Mouse (Mus musculus) forebrain, embryonic 11.5 days (tissue): ENCODE results near the gene Nlrc3. TPM values are rescaled to one million over a fixed set of nuclear protein-coding genes. Genes with fewer than 3 reads are reported as not detected.

Experiments
- ATAC-seq: fragments of 200-750 bp; cut with Nextera tagmentation; replicated peaks from 2 replicates; pipeline ENCODE4 v1.8.0; 2017; ENCODE audit warnings: moderate TSS enrichment; ENCODE audit not compliant: low FRiP score
- DNase-seq: peaks from one replicate; pipeline ENCODE4 v3.0.0-alpha.2; 2017; ENCODE audit warnings: low spot score
- H3K27ac ChIP-seq: fragments of 300-500 bp; sonication (generic); 2 replicates; pipeline ENCODE4 v1.5.1; 2014; ENCODE audit warnings: low read depth, low read length
- H3K27me3 ChIP-seq: fragments of 300-500 bp; sonication (generic); 2 replicates; pipeline ENCODE4 v1.6.1; 2014; ENCODE audit warnings: mild to moderate bottlenecking, low read length, mixed read lengths; ENCODE audit not compliant: control insufficient read depth, insufficient read depth
- H3K36me3 ChIP-seq: fragments of 300-500 bp; sonication (generic); 2 replicates; pipeline ENCODE4 v1.6.1; 2014; ENCODE audit warnings: mild to moderate bottlenecking, low read length, moderate library complexity, mixed read lengths; ENCODE audit not compliant: control insufficient read depth, insufficient read depth
- H3K4me1 ChIP-seq: fragments of 300-500 bp; sonication (generic); replicated peaks from 2 replicates; pipeline ENCODE4 v1.6.1; 2014; ENCODE audit warnings: low read length, mixed read lengths; ENCODE audit not compliant: control insufficient read depth, insufficient read depth
- H3K4me2 ChIP-seq: fragments of 300-500 bp; sonication (generic); 2 replicates; pipeline ENCODE4 v1.6.1; 2014; ENCODE audit warnings: low read depth, mild to moderate bottlenecking, low read length, moderate library complexity, mixed read lengths; ENCODE audit not compliant: severe bottlenecking
- H3K4me3 ChIP-seq: fragments of 300-500 bp; sonication (generic); 2 replicates; pipeline ENCODE4 v1.5.1; 2014; ENCODE audit warnings: low read depth, low read length
- H3K9ac ChIP-seq: fragments of 300-500 bp; sonication (generic); 2 replicates; pipeline ENCODE4 v1.6.1; 2014; ENCODE audit warnings: low read length
- H3K9me3 ChIP-seq: fragments of 300-500 bp; sonication (generic); 2 replicates; pipeline ENCODE4 v1.6.1; 2016; ENCODE audit warnings: low read length, mixed read lengths; ENCODE audit not compliant: control insufficient read depth
- WGBS: fragments of 180-500 bp; shearing (Covaris S2); extraction: QIAGEN DNeasy Blood & Tissue Kit; methylation state at CpG from one replicate; pipeline ENCODE4 v1.1.7; 2014; 5-methylcytosine and 5-hydroxymethylcytosine counted together
- polyA plus RNA-seq: library from polyadenylated mRNA; unstranded; fragments of >200 nt; fragmentation: Nextera tagmentation; extraction: Ambion mirVana; gene quantifications from 2 replicates; pipeline ENCODE4 v1.2.1, GENCODE M21; 2014

The Nlrc3 gene
- polyA plus RNA-seq, 1 experiment from 2014 or later: 0.99 TPM

- Histone ChIP-seq H3K4me1 (no peaks in the 10 kb centered on the region), H3K27ac (no peak overlapping the region), H3K9ac (no peak overlapping the region), H3K9me3 (no peaks in the 10 kb centered on the region), H3K4me2 (no peak overlapping the region), H3K4me3 (no peak overlapping the region), H3K27me3 (no peaks in the 10 kb centered on the region), H3K36me3 (no peaks in the 10 kb centered on the region)
- ATAC-seq (no peak), DNase-seq (no peak)
- 81% methylated on average over 6 of the region's 6 CpGs for WGBS
Measured at GRCm38 (mm10) chr16:3956369-3956768, 20.1 kb downstream of the Nlrc3 start.

- Histone ChIP-seq H3K36me3 (no peaks in the 10 kb centered on the region), H3K27ac (no peak overlapping the region), H3K4me3 (no peak overlapping the region), H3K9ac (no peak overlapping the region), H3K9me3 (no peaks in the 10 kb centered on the region), H3K4me2 (no peak overlapping the region), H3K4me1 (no peaks in the 10 kb centered on the region), H3K27me3 (no peaks in the 10 kb centered on the region)
- DNase-seq (no peak), ATAC-seq (no peak)
- 89% methylated on average over 1 of the region's 1 CpGs for WGBS
Measured at GRCm38 (mm10) chr16:3951141-3951540, 25.3 kb downstream of the Nlrc3 start.

GRCm38 (mm10) chr16:3934701-3935100 is 41.7 kb downstream of the Nlrc3 start:
- H3K36me3 ChIP-seq: peaks cover 2% of the 10 kb centered on the region; the same call in 1 of the 2 replicates
- H3K27ac ChIP-seq: no peak overlapping the region
- DNase-seq (no peak), ATAC-seq (no peak)
- WGBS: 87% methylated on average over 4 of the region's 4 CpGs
- H3K4me1 ChIP-seq: no peaks in the 10 kb centered on the region
- H3K9me3 ChIP-seq: no peaks in the 10 kb centered on the region
- H3K4me2 ChIP-seq: no peak overlapping the region
- H3K4me3 ChIP-seq: no peak overlapping the region
- H3K9ac ChIP-seq: no peak overlapping the region
- H3K27me3 ChIP-seq: no peaks in the 10 kb centered on the region

GRCm38 (mm10) chr16:3934091-3934490 is 42.3 kb downstream of the Nlrc3 start:
- 82% methylated on average over 1 of the region's 1 CpGs for WGBS
- Histone ChIP-seq H3K9ac (no peak overlapping the region), H3K4me3 (no peak overlapping the region)

GRCm38 (mm10) chr16:3933536-3933935 is 42.9 kb downstream of the Nlrc3 start:
- Histone ChIP-seq H3K4me1 (no peaks in the 10 kb centered on the region), H3K4me3 (no peak overlapping the region), H3K27ac (no peak overlapping the region), H3K4me2 (no peak overlapping the region), H3K36me3 (no peaks in the 10 kb centered on the region; the same call in 1 of the 2 replicates), H3K27me3 (no peaks in the 10 kb centered on the region), H3K9me3 (no peaks in the 10 kb centered on the region), H3K9ac (no peak overlapping the region)
- no peak for ATAC-seq
- 96% methylated on average over 6 of the region's 6 CpGs for WGBS
- peak; percentile 27 for DNase-seq

More at GRCm38 (mm10) chr16:3934091-3934490, 42.3 kb downstream of the Nlrc3 start:
- no peak overlapping the region for H3K27ac ChIP-seq
- H3K4me1 ChIP-seq: no peaks in the 10 kb centered on the region
- no peak for ATAC-seq
- H3K36me3 ChIP-seq: no peaks in the 10 kb centered on the region; the same call in 1 of the 2 replicates
- H3K4me2 ChIP-seq: no peak overlapping the region
- no peaks in the 10 kb centered on the region for H3K27me3 ChIP-seq
- no peak for DNase-seq
- no peaks in the 10 kb centered on the region for H3K9me3 ChIP-seq

GRCm38 (mm10) chr16:3929151-3929550 is 47.3 kb downstream of the Nlrc3 start:
- Histone ChIP-seq H3K9ac (no peak overlapping the region), H3K9me3 (no peaks in the 10 kb centered on the region), H3K4me2 (no peak overlapping the region), H3K36me3 (no peaks in the 10 kb centered on the region; the same call in 1 of the 2 replicates), H3K27me3 (no peaks in the 10 kb centered on the region), H3K4me1 (no peaks in the 10 kb centered on the region), H3K27ac (no peak overlapping the region), H3K4me3 (no peak overlapping the region)
- ATAC-seq (no peak), DNase-seq (peak; percentile 45)
- WGBS: 84% methylated on average over 7 of the region's 7 CpGs

- ATAC-seq (no peak), DNase-seq (no peak)
- H3K4me3 ChIP-seq: no peak overlapping the region
- WGBS: 79% methylated on average over 1 of the region's 1 CpGs
- no peaks in the 10 kb centered on the region for H3K4me1 ChIP-seq
- no peaks in the 10 kb centered on the region for H3K9me3 ChIP-seq
- no peak overlapping the region for H3K9ac ChIP-seq
- H3K36me3 ChIP-seq: no peaks in the 10 kb centered on the region; the same call in 1 of the 2 replicates
- no peaks in the 10 kb centered on the region for H3K27me3 ChIP-seq
- H3K27ac ChIP-seq: no peak overlapping the region
- no peak overlapping the region for H3K4me2 ChIP-seq
Measured at GRCm38 (mm10) chr16:3928582-3928981, 47.9 kb downstream of the Nlrc3 start.

GRCm38 (mm10) chr16:3923966-3924365 is 52.5 kb downstream of the Nlrc3 start:
- no peak overlapping the region for H3K27ac ChIP-seq
- no peak for ATAC-seq
- peak; percentile 35 for DNase-seq
- 76% methylated on average over 4 of the region's 4 CpGs for WGBS
- H3K9me3 ChIP-seq: no peaks in the 10 kb centered on the region
- no peak overlapping the region for H3K4me2 ChIP-seq
- H3K4me3 ChIP-seq: no peak overlapping the region
- no peaks in the 10 kb centered on the region for H3K36me3 ChIP-seq
- no peak overlapping the region for H3K9ac ChIP-seq
- H3K4me1 ChIP-seq: no peaks in the 10 kb centered on the region
- no peaks in the 10 kb centered on the region for H3K27me3 ChIP-seq

GRCm38 (mm10) chr16:3923515-3923914 is 52.9 kb downstream of the Nlrc3 start:
- Histone ChIP-seq H3K4me2 (no peak overlapping the region), H3K4me1 (no peaks in the 10 kb centered on the region), H3K4me3 (no peak overlapping the region), H3K36me3 (no peaks in the 10 kb centered on the region), H3K27ac (no peak overlapping the region), H3K9ac (no peak overlapping the region), H3K27me3 (no peaks in the 10 kb centered on the region), H3K9me3 (no peaks in the 10 kb centered on the region)
- peak; percentile 2 for DNase-seq
- 93% methylated on average over 3 of the region's 3 CpGs for WGBS
- no peak for ATAC-seq
